Mouse (Mus musculus) brown adipose tissue, adult 24 weeks (tissue): ENCODE data around the gene Kcnab3. TPM values are rescaled to one million over a fixed set of nuclear protein-coding genes. Genes with fewer than 3 reads are reported as not detected.

Source experiments
- H3K27ac ChIP-seq: fragments of 200-500 bp; replicated peaks from 2 replicates; pipeline ENCODE4 v1.5.1; 2012; ENCODE audit warnings: low read depth, mild to moderate bottlenecking, low read length
- H3K4me1 ChIP-seq: fragments of 200-500 bp; 2 replicates; pipeline ENCODE4 v1.6.1; 2012; ENCODE audit warnings: low read length, mixed read lengths; ENCODE audit not compliant: control insufficient read depth, insufficient read depth, insufficient read length
- H3K4me3 ChIP-seq: fragments of 200-500 bp; 2 replicates; pipeline ENCODE4 v1.5.1; 2012; ENCODE audit warnings: low read depth, mild to moderate bottlenecking, low read length, moderate library complexity; ENCODE audit not compliant: insufficient read depth
- polyA plus RNA-seq: library from polyadenylated mRNA; stranded (reverse); fragments of >200 nt; gene quantifications from 2 replicates; pipeline ENCODE4 v1.2.4, GENCODE M21; 2012; ENCODE audit not compliant: missing spikeins, insufficient read depth, insufficient read length

Gene Kcnab3
- polyA plus RNA-seq, 1 experiment: 1.2 TPM

GRCm38 (mm10) chr11:69372780-69373170, 46.7 kb downstream of the Kcnab3 start:
- no peak overlapping the region for H3K4me3 ChIP-seq
- peaks cover 3% of the 10 kb centered on the region; the same call in 1 of the 2 replicates for H3K4me1 ChIP-seq
- H3K27ac ChIP-seq: no peak overlapping the region

GRCm38 (mm10) chr11:69373223-69373965, 47.3 kb downstream of the Kcnab3 start:
- no peak overlapping the region for H3K4me3 ChIP-seq
- H3K4me1 ChIP-seq: no peaks in the 10 kb centered on the region
- H3K27ac ChIP-seq: no peak overlapping the region

GRCm38 (mm10) chr11:69375646-69376045, 49.6 kb downstream of the Kcnab3 start:
- Histone ChIP-seq H3K4me3 (no peak overlapping the region), H3K27ac (no peak overlapping the region), H3K4me1 (no peaks in the 10 kb centered on the region)

GRCm38 (mm10) chr11:69377766-69378165, 51.7 kb downstream of the Kcnab3 start:
- no peak overlapping the region for H3K4me3 ChIP-seq

GRCm38 (mm10) chr11:69379600-69379999, 53.5 kb downstream of the Kcnab3 start:
- Histone ChIP-seq H3K4me1 (no peaks in the 10 kb centered on the region), H3K27ac (no peak overlapping the region), H3K4me3 (no peak overlapping the region)

More at GRCm38 (mm10) chr11:69377766-69378165, 51.7 kb downstream of the Kcnab3 start:
- no peaks in the 10 kb centered on the region for H3K4me1 ChIP-seq
- no peak overlapping the region for H3K27ac ChIP-seq

GRCm38 (mm10) chr11:69381356-69381755, 55.3 kb downstream of the Kcnab3 start:
- Histone ChIP-seq H3K4me1 (no peaks in the 10 kb centered on the region), H3K27ac (no peak overlapping the region), H3K4me3 (no peak overlapping the region)

Other genes with a start within 250 kb of the Kcnab3 start
- 42.0 and 54.9 TPM in 2 replicates for gene Vamp2, start 237.8 kb upstream of the Kcnab3 start, polyA plus RNA-seq
- 7.9 and 15.6 TPM in 2 replicates for gene Per1, start 231.0 kb upstream of the Kcnab3 start, polyA plus RNA-seq
- not detected in 2 replicates for gene Hes7, start 205.9 kb upstream of the Kcnab3 start, polyA plus RNA-seq
- gene 9130213A22Rik, start 203.7 kb upstream of the Kcnab3 start, polyA plus RNA-seq: 0.87 TPM in 1 of 2 replicates, not detected in the other
- not detected in 2 replicates for gene Aloxe3, start 200.4 kb upstream of the Kcnab3 start, polyA plus RNA-seq
- gene Alox12b, start 169.3 kb upstream of the Kcnab3 start, polyA plus RNA-seq: not detected in 2 replicates
- not detected in 2 replicates for gene Alox8, start 128.4 kb upstream of the Kcnab3 start, polyA plus RNA-seq
- not detected in 2 replicates for gene Gucy2e, start 89.2 kb upstream of the Kcnab3 start, polyA plus RNA-seq
- 4.5 and 5.6 TPM in 2 replicates for gene Cntrob, start 2.5 kb upstream of the Kcnab3 start, polyA plus RNA-seq
- gene Trappc1, start 2.3 kb upstream of the Kcnab3 start, polyA plus RNA-seq: 93.3 and 94.0 TPM in 2 replicates
- 2.8 TPM in 1 of 2 replicates, not detected in the other for gene Rnf227, start 14.2 kb downstream of the Kcnab3 start, polyA plus RNA-seq
- 19.4 and 27.0 TPM in 2 replicates for gene Chd3, start 43.1 kb downstream of the Kcnab3 start, polyA plus RNA-seq
- 249 and 290 TPM in 2 replicates for gene Naa38, start 69.2 kb downstream of the Kcnab3 start, polyA plus RNA-seq
- 16.1 and 18.9 TPM in 2 replicates for gene Cyb5d1, start 69.4 kb downstream of the Kcnab3 start, polyA plus RNA-seq
- 4.1 and 8.3 TPM in 2 replicates for gene Tmem88, start 72.0 kb downstream of the Kcnab3 start, polyA plus RNA-seq
- 13.9 and 16.9 TPM in 2 replicates for gene Kdm6b, start 87.4 kb downstream of the Kcnab3 start, polyA plus RNA-seq
- gene Dnah2, start 222.9 kb downstream of the Kcnab3 start, polyA plus RNA-seq: not detected in 2 replicates
- not detected in 2 replicates for gene Efnb3, start 233.9 kb downstream of the Kcnab3 start, polyA plus RNA-seq